Mouse (Mus musculus) subcutaneous adipose tissue, adult 2 months (tissue): Measurements from ENCODE around the gene Dnajc5g. TPM values are rescaled to one million over a fixed set of nuclear protein-coding genes. Genes with fewer than 3 reads are reported as not detected.

Source experiments
- polyA plus RNA-seq: library from polyadenylated mRNA; depleted of rRNA; stranded (reverse); fragments of >200 nt; gene quantifications from 2 replicates; pipeline ENCODE4 v1.2.3, GENCODE M21; 2012; ENCODE audit warnings: low replicate concordance; rRNA removed

Gene Dnajc5g
- not detected in 2 replicates for polyA plus RNA-seq

GRCm38 (mm10) chr5:31105814-31106335, at the start of gene Dnajc5g:
TSS of gene Dnajc5g (plus strand) at chr5:31106285.

DNA sequence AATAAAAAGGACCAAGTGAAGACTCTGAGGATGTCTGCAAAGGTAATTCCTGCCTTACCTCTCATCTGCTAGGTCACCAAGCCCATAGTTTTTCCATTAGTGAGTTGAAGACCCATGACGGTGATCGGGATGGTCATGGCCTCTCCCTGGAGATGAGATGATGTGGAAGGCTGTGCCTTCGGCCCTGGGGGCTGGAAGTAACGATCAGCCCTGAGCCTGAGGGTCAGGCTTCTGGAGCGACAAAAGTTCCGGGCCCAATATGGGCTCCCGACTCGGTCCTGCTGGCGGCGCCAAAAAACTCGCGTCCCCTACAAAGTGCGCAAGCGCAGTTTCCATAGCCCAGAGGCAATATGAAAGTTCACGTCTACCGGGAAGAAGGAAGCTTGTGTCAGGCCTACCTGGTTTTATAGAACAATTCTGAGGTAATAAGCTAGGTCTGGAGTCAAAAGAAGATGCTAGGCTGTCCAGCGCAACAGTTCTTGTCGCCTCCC, 2.0 kb downstream of the Dnajc5g start, which contains the start of gene Slc30a3:
TSS of gene Slc30a3 (minus strand) at position 238 of the 491 bp plus-strand sequence.

DNA sequence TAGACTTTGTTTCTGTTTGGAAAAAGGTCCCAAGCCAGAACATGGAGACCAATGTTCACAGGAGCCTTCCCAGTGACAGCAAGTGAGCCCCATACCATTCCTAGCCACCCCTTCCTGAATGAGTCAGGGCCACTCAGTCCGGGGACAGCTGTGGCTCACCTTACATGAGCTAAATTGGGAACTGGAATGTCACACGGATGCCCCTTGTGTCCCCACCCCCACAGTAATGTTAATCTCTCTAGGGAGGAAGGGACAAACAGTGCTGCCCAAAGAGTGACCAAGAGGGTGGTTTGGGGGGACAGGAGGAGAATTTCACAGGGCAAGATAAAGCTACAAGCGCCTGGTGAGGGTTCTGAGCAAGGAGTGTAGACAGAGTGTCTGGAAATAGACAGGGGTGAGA, 10.3 kb downstream of the Dnajc5g start, which contains the start of gene Trim54:
TSS of gene Trim54 (plus strand) at position 359 of the 400 bp plus-strand sequence.

DNA sequence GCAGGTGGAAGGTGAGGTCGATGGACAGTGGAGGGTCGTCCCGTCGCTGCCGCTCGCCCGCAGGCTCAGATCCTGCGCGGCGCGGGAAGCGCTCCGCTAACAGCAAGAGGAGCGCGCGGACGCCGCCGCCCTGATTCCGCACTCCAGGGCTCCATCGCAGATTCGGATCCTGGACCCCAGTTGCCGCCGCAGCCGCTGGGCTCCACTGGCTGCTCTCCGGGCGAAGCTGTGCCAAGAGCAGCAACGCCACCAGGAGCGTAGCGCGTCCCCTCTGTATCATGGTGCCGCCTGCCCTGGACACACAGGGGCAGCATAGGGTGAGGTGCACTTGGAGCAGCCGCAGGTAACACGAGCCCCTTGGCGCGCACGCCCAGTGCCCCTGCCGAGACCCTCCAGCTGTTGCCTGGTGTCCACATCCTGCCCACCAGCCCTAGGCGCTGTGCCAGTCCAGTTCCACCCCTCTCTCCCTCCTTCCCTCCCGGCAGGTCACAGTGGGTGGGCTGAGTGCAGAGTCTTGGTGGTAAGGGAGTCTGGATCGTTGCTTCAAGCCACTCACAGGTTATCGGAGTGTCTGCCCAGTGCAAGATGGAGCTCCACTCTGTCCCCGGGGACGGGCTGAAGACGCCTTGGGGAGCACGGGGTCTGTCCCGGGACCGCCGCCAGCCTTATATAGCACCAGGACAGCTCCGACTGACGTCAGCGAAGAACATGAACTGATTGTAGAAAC, 32.3 kb downstream of the Dnajc5g start, which contains the start of gene Ucn:
TSS of gene Ucn (minus strand) at position 589 of the 727 bp plus-strand sequence.

DNA sequence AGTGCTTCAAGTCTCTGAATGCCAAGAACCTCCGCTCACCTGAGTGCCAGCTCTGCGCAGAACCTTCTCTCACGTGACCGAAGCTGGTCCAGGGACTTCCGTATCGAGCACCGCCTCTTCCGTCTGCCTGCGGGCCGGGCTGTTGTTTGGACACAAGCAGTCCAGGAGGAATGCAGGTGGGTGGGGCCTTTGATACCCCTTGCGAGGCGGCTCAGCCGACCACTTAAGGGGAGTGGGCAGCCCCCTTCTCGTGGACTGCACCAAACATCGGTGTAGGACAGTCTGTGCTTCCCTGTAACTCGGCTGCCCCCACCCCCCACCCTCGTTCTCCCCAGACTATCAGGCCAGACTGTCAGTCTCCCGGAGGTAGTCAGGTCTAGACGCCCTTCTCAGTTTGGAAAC, 48.1 kb downstream of the Dnajc5g start, which contains the start of gene Mpv17:
TSS of gene Mpv17 (minus strand) at position 100 of the 402 bp plus-strand sequence.

Other genes with a start within 250 kb of the Dnajc5g start
- 80.9 and 122 TPM in 2 replicates for gene Tmem214, start 238.3 kb upstream of the Dnajc5g start, polyA plus RNA-seq
- 7.7 and 21.6 TPM in 2 replicates for gene Agbl5, start 217.6 kb upstream of the Dnajc5g start, polyA plus RNA-seq
- gene Ost4, start 198.5 kb upstream of the Dnajc5g start, polyA plus RNA-seq, result 286 and 295 TPM in 2 replicates
- 32.9 and 197 TPM in 2 replicates for gene Emilin1, start 192.9 kb upstream of the Dnajc5g start, polyA plus RNA-seq
- 35.3 and 66.7 TPM in 2 replicates for gene Khk, start 184.9 kb upstream of the Dnajc5g start, polyA plus RNA-seq
- 1.1 and 6.2 TPM in 2 replicates for gene Cgref1, start 160.7 kb upstream of the Dnajc5g start, polyA plus RNA-seq
- gene Preb, start 145.9 kb upstream of the Dnajc5g start, polyA plus RNA-seq, result 289 and 327 TPM in 2 replicates
- 0.69 and 25.8 TPM in 2 replicates for gene Tcf23, start 137.6 kb upstream of the Dnajc5g start, polyA plus RNA-seq
- gene Atraid, start 58.0 kb upstream of the Dnajc5g start, polyA plus RNA-seq, result 209 and 273 TPM in 2 replicates
- gene Slc5a6, start 57.4 kb upstream of the Dnajc5g start, polyA plus RNA-seq, result 40.4 and 53.2 TPM in 2 replicates
- gene Cad, start 51.5 kb upstream of the Dnajc5g start, polyA plus RNA-seq, result 21.5 and 75.0 TPM in 2 replicates
- gene Slc30a3, start 2.0 kb downstream of the Dnajc5g start, polyA plus RNA-seq, result 0.12 TPM in 1 of 2 replicates, not detected in the other
- not detected in 2 replicates for gene Trim54, start 10.4 kb downstream of the Dnajc5g start, polyA plus RNA-seq
- gene Ucn, start 32.5 kb downstream of the Dnajc5g start, polyA plus RNA-seq, result not detected in 2 replicates
- gene Mpv17, start 48.0 kb downstream of the Dnajc5g start, polyA plus RNA-seq, result 163 and 250 TPM in 2 replicates
- gene Gm29609, start 73.6 kb downstream of the Dnajc5g start, polyA plus RNA-seq, result 4.4 and 5.4 TPM in 2 replicates
- 57.4 and 85.2 TPM in 2 replicates for gene Gtf3c2, start 73.9 kb downstream of the Dnajc5g start, polyA plus RNA-seq
- 108 and 112 TPM in 2 replicates for gene Snx17, start 86.9 kb downstream of the Dnajc5g start, polyA plus RNA-seq
- 39.2 and 59.8 TPM in 2 replicates for gene Eif2b4, start 87.1 kb downstream of the Dnajc5g start, polyA plus RNA-seq
- gene Zfp513, start 96.0 kb downstream of the Dnajc5g start, polyA plus RNA-seq, result 34.3 and 47.6 TPM in 2 replicates
- gene Ppm1g, start 114.4 kb downstream of the Dnajc5g start, polyA plus RNA-seq, result 30.0 and 90.9 TPM in 2 replicates
- gene Nrbp1, start 134.6 kb downstream of the Dnajc5g start, polyA plus RNA-seq, result 140 and 206 TPM in 2 replicates
- 0.27 and 0.57 TPM in 2 replicates for gene Gm9970, start 134.9 kb downstream of the Dnajc5g start, polyA plus RNA-seq
- 9.7 and 58.7 TPM in 2 replicates for gene Krtcap3, start 145.4 kb downstream of the Dnajc5g start, polyA plus RNA-seq
- 40.7 and 63.3 TPM in 2 replicates for gene Ift172, start 184.8 kb downstream of the Dnajc5g start, polyA plus RNA-seq
- 7.7 and 46.5 TPM in 2 replicates for gene Fndc4, start 189.8 kb downstream of the Dnajc5g start, polyA plus RNA-seq
- 0.21 and 0.28 TPM in 2 replicates for gene Gckr, start 191.2 kb downstream of the Dnajc5g start, polyA plus RNA-seq